Mouse (Mus musculus): ENCODE results near the gene Vti1a.

Gene Vti1a

GRCm38 (mm10) chr19:55378884-55379283 lies 62.8 kb downstream of the Vti1a start:
- no peak for DNase-seq (ENCODE audit: low read depth, low spot score)

GRCm38 (mm10) chr19:55380764-55381163 lies 64.7 kb downstream of the Vti1a start:
- peak; percentile 34 for DNase-seq (ENCODE audit: low read depth, low spot score)

- DNase-seq (ENCODE audit: low read depth, low spot score): no peak
These were observed 65.2 kb downstream of the Vti1a start for GRCm38 (mm10) chr19:55381343-55381742.

- DNase-seq (ENCODE audit: low read depth, low spot score): no peak
These were observed 66.7 kb downstream of the Vti1a start for GRCm38 (mm10) chr19:55382745-55383144.

GRCm38 (mm10) chr19:55384634-55385033 lies 68.5 kb downstream of the Vti1a start:
- DNase-seq (ENCODE audit: low read depth, low spot score): peak; percentile 16

- DNase-seq (ENCODE audit: low read depth, low spot score): no peak
These were observed 72.9 kb downstream of the Vti1a start for GRCm38 (mm10) chr19:55389019-55389418.

GRCm38 (mm10) chr19:55390323-55390722 lies 74.2 kb downstream of the Vti1a start:
- no peak for DNase-seq (ENCODE audit: low read depth, low spot score)

GRCm38 (mm10) chr19:55401638-55402037 lies 85.5 kb downstream of the Vti1a start:
- DNase-seq (ENCODE audit: low read depth, low spot score): no peak

GRCm38 (mm10) chr19:55408486-55408885 lies 92.4 kb downstream of the Vti1a start:
- DNase-seq (ENCODE audit: low read depth, low spot score): no peak

- no peak for DNase-seq (ENCODE audit: low read depth, low spot score)
These were observed 95.3 kb downstream of the Vti1a start for GRCm38 (mm10) chr19:55411415-55411814.

- no peak for DNase-seq (ENCODE audit: low read depth, low spot score)
These were observed 95.8 kb downstream of the Vti1a start for GRCm38 (mm10) chr19:55411894-55412293.

- DNase-seq (ENCODE audit: low read depth, low spot score): peak; percentile 83
These were observed 98.0 kb downstream of the Vti1a start for GRCm38 (mm10) chr19:55414050-55414449.

GRCm38 (mm10) chr19:55418756-55419155 lies 102.7 kb downstream of the Vti1a start:
- no peak for DNase-seq (ENCODE audit: low read depth, low spot score)

- no peak for DNase-seq (ENCODE audit: low read depth, low spot score)
These were observed 103.9 kb downstream of the Vti1a start for GRCm38 (mm10) chr19:55419961-55420360.

- DNase-seq (ENCODE audit: low read depth, low spot score): no peak
These were observed 105.7 kb downstream of the Vti1a start for GRCm38 (mm10) chr19:55421816-55422215.

GRCm38 (mm10) chr19:55422311-55423064 lies 106.4 kb downstream of the Vti1a start:
- peak; percentile 36 for DNase-seq (ENCODE audit: low read depth, low spot score)

- DNase-seq (ENCODE audit: low read depth, low spot score): no peak
These were observed 107.1 kb downstream of the Vti1a start for GRCm38 (mm10) chr19:55423065-55423716.

GRCm38 (mm10) chr19:55423952-55424351 lies 107.9 kb downstream of the Vti1a start:
- DNase-seq (ENCODE audit: low read depth, low spot score): no peak

- no peak for DNase-seq (ENCODE audit: low read depth, low spot score)
These were observed 108.4 kb downstream of the Vti1a start for GRCm38 (mm10) chr19:55424507-55424906.

GRCm38 (mm10) chr19:55440306-55440705 lies 124.2 kb downstream of the Vti1a start:
- DNase-seq (ENCODE audit: low read depth, low spot score): no peak

- DNase-seq (ENCODE audit: low read depth, low spot score): no peak
These were observed 127.5 kb downstream of the Vti1a start for GRCm38 (mm10) chr19:55443618-55444017.

- no peak for DNase-seq (ENCODE audit: low read depth, low spot score)
These were observed 133.0 kb downstream of the Vti1a start for GRCm38 (mm10) chr19:55449084-55449483.

GRCm38 (mm10) chr19:55449506-55449905 lies 133.4 kb downstream of the Vti1a start:
- DNase-seq (ENCODE audit: low read depth, low spot score): no peak
